Mouse (Mus musculus) adrenal gland, postnatal 25 days (tissue): ENCODE data around the gene Zfp316. TPM values are rescaled to one million over a fixed set of nuclear protein-coding genes. Genes with fewer than 3 reads are reported as not detected.

Source experiments
- DNase-seq: peaks from one replicate; pipeline ENCODE4 v3.0.0; 2021; ENCODE audit warnings: mixed read lengths
- total RNA-seq: library from RNA; stranded (reverse); gene quantifications from 2 replicates; pipeline ENCODE4 v1.2.3, GENCODE M21; 2021

The Zfp316 gene
- total RNA-seq, 1 experiment from 2014 or later = 11.6 TPM

GRCm38 (mm10) chr5:143220996-143221395, 48.8 kb downstream of the Zfp316 start:
- no peak for DNase-seq

GRCm38 (mm10) chr5:143213832-143214231, 56.0 kb downstream of the Zfp316 start:
- no peak for DNase-seq

- no peak for DNase-seq
Measured at GRCm38 (mm10) chr5:143205015-143205414, 64.8 kb downstream of the Zfp316 start.

Other genes starting within 250 kb of the Zfp316 start
- gene Rnf216, start 157.0 kb downstream of the Zfp316 start, total RNA-seq = 58.8 and 65.2 TPM in 2 replicates
- gene Olfr718-ps1, start 122.4 kb downstream of the Zfp316 start, total RNA-seq = 0.15 TPM in 1 of 2 replicates, not detected in the other
- 17.3 and 18.5 TPM in 2 replicates for gene Rbak, start 89.2 kb downstream of the Zfp316 start, total RNA-seq
- not detected in 2 replicates for gene Spdye4b, start 89.0 kb downstream of the Zfp316 start, total RNA-seq
- not detected in 2 replicates for gene Spdye4a, start 43.1 kb downstream of the Zfp316 start, total RNA-seq
- 22.3 and 22.9 TPM in 2 replicates for gene Zfp12, start 34.9 kb downstream of the Zfp316 start, total RNA-seq
- 0.24 and 0.29 TPM in 2 replicates for gene Zfp853, start 23.6 kb upstream of the Zfp316 start, total RNA-seq
- gene E130309D02Rik, start 45.3 kb upstream of the Zfp316 start, total RNA-seq = 36.5 and 39.8 TPM in 2 replicates
- gene Zdhhc4, start 59.2 kb upstream of the Zfp316 start, total RNA-seq = 58.7 and 66.5 TPM in 2 replicates
- 0.73 and 0.95 TPM in 2 replicates for gene Grid2ip, start 87.3 kb upstream of the Zfp316 start, total RNA-seq
- 91.4 and 91.9 TPM in 2 replicates for gene Kdelr2, start 133.8 kb upstream of the Zfp316 start, total RNA-seq
- gene Daglb, start 194.6 kb upstream of the Zfp316 start, total RNA-seq = 18.7 and 21.9 TPM in 2 replicates